Mouse (Mus musculus) kidney, embryonic 15.5 days (tissue): ENCODE results near the gene Emc9. TPM values are rescaled to one million over a fixed set of nuclear protein-coding genes. Genes with fewer than 3 reads are reported as not detected.

Experiments used
- ATAC-seq: fragments of 200-750 bp; cut with Nextera tagmentation; replicated peaks from 2 replicates; pipeline ENCODE4 v1.8.0; 2017; ENCODE audit warnings: moderate TSS enrichment; ENCODE audit not compliant: low FRiP score
- H3K27ac ChIP-seq: fragments of 300-500 bp; sonication (generic); 2 replicates; pipeline ENCODE4 v1.5.1; 2015; ENCODE audit warnings: mild to moderate bottlenecking, inconsistent platforms
- H3K27me3 ChIP-seq: fragments of 300-500 bp; sonication (generic); 2 replicates; pipeline ENCODE4 v1.6.1; 2015; ENCODE audit warnings: inconsistent platforms
- H3K36me3 ChIP-seq: fragments of 300-500 bp; sonication (generic); 2 replicates; pipeline ENCODE4 v1.6.1; 2015; ENCODE audit warnings: inconsistent platforms
- H3K4me1 ChIP-seq: fragments of 300-500 bp; sonication (generic); 2 replicates; pipeline ENCODE4 v1.6.1; 2015; ENCODE audit warnings: inconsistent platforms
- H3K4me2 ChIP-seq: fragments of 300-500 bp; sonication (generic); 2 replicates; pipeline ENCODE4 v1.6.1; 2015; ENCODE audit warnings: moderate library complexity, mild to moderate bottlenecking, inconsistent platforms
- H3K4me3 ChIP-seq: fragments of 300-500 bp; sonication (generic); replicated peaks from 2 replicates; pipeline ENCODE4 v1.5.1; 2015; ENCODE audit warnings: mild to moderate bottlenecking, inconsistent platforms
- H3K9ac ChIP-seq: fragments of 300-500 bp; sonication (generic); 2 replicates; pipeline ENCODE4 v1.6.1; 2015; ENCODE audit warnings: mild to moderate bottlenecking, inconsistent platforms
- H3K9me3 ChIP-seq: fragments of 300-500 bp; sonication (generic); replicated peaks from 2 replicates; pipeline ENCODE4 v1.6.1; 2016; ENCODE audit warnings: inconsistent platforms
- WGBS: fragments of 180-500 bp; shearing (Covaris S2); methylation state at CpG from one replicate; pipeline ENCODE4 v1.1.7; 2015; ENCODE audit warnings: mixed read lengths; 5-methylcytosine and 5-hydroxymethylcytosine counted together
- polyA plus RNA-seq: library from polyadenylated mRNA; unstranded; fragments of >200 nt; fragmentation: Nextera tagmentation; extraction: Ambion mirVana; gene quantifications from 2 replicates; pipeline ENCODE4 v1.2.1, GENCODE M21; 2015

The Emc9 gene
- polyA plus RNA-seq: 6.8 and 7.4 TPM in 2 replicates

DNA sequence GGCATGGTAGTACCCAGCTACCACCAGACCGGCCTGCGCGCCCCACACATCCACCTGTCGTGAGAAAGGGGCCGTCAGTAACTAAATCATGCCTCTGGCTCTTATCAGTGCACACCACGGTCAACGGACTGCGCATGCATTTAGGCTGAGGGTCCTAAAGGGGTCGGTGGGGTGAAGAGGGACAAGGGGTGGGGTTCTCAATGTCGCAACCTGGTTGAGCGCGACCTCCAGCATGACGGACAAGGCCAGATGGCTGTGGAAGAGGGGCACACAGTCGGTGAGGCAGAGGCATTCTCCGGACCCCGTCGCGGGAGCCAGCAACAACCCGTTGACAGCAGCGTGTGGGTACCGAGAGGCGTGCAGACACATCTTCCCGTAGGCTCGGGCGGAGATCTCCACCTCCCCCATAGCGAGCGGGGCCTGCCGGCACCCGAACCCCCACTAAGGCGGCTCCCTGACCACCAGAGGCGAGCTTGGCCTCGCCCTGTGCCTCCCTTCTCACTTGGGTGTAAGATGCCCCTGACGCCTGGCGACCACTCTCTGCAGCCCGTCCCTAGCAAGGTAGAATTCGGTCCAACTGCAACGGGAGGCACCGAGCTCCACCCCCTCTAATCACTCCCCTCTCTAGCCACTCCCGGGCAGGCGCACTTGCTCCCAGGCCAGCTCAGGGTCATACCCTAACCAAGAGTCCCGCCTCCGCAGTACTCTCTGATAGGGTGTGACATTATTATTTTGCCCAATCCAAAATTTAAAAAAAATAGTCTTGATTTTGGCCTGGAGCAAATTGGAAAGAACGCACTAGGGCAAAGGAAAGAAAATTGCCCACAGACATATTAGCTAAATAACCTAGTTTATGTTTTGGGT is at the start of gene Emc9:
Emc9 (minus strand) TSS at position 601 of the 864 bp plus-strand sequence.
- H3K9ac ChIP-seq: peak within 1 kb of the TSS; percentile 40
- peak within 1 kb of the TSS; percentile 93 for H3K4me2 ChIP-seq
- WGBS: 3% methylated on average over 43 of the region's 43 CpGs
- no peak within 1 kb of the TSS for H3K27ac ChIP-seq
- H3K9me3 ChIP-seq: no peaks in the 10 kb centered on the region
- H3K4me3 ChIP-seq: peak within 1 kb of the TSS; percentile 58
- peaks cover 44% of the 10 kb centered on the region for H3K36me3 ChIP-seq
- peaks cover 19% of the 10 kb centered on the region for H3K4me1 ChIP-seq
- no peaks in the 10 kb centered on the region for H3K27me3 ChIP-seq
- peak; percentile 88 for ATAC-seq

- H3K4me1 ChIP-seq: peaks cover 4% of the 10 kb centered on the region
- peaks cover 99% of the 10 kb centered on the region for H3K36me3 ChIP-seq
- no peaks in the 10 kb centered on the region for H3K27me3 ChIP-seq
- no peak overlapping the region for H3K9ac ChIP-seq
- H3K4me3 ChIP-seq: no peak overlapping the region
- no peak overlapping the region for H3K4me2 ChIP-seq
- no peak for ATAC-seq
- H3K27ac ChIP-seq: no peak overlapping the region
- 60% methylated on average over 5 of the region's 5 CpGs for WGBS
- no peaks in the 10 kb centered on the region for H3K9me3 ChIP-seq
These were observed 44.2 kb upstream of the Emc9 start for GRCm38 (mm10) chr14:55629312-55629711.

DNA sequence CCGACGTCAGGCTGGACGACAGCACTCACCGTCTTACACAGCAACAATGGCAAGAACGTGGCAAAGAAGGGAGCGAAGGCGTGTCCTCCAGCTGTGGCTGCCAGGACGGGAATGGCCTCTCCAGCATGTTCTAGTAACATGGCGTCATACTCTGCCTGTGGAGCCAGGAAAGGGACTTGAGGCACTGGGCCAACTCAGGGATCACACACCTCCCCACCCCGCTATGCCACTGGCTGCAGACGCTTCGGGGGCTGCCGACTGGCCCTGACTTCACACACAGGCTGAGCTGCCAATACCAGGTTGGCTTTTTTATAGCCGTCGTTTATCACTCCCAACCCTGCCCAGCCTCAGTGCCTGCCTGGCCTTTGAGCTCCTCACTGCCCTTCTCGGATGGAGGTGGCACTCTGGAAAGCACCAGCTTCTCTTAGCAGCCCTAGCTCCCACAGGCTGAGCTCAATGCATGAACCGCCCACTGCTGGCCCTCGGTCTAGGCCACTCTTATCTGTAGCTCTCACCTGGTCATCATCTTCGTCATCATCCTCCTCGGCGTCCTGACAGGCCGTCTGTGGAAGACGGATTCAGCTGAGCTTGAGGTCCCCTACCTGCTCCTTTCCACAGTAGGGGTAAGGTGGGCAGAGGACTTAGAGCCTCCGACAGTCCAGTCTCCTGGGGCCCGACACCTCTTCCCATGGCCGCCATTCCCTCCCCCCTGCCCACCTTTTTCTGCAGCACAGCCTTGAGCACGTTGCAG is 43.1 kb upstream of the Emc9 start:
- Histone ChIP-seq H3K36me3 (peaks cover 100% of the 10 kb centered on the region), H3K4me1 (no peaks in the 10 kb centered on the region), H3K27ac (no peak overlapping the region), H3K4me2 (no peak overlapping the region), H3K4me3 (no peak overlapping the region), H3K27me3 (no peaks in the 10 kb centered on the region), H3K9me3 (no peaks in the 10 kb centered on the region), H3K9ac (no peak overlapping the region)
- 76% methylated on average over 27 of the region's 27 CpGs for WGBS
- ATAC-seq: no peak

GRCm38 (mm10) chr14:55618486-55619195 is 33.5 kb upstream of the Emc9 start:
- no peaks in the 10 kb centered on the region for H3K27me3 ChIP-seq
- ATAC-seq: peak; percentile 49; the same call in 1 of the 2 replicates
- H3K4me2 ChIP-seq: peak overlapping the region; percentile 61
- H3K27ac ChIP-seq: peak overlapping the region; percentile 45; the same call in 1 of the 2 replicates
- H3K9me3 ChIP-seq: no peaks in the 10 kb centered on the region
- peaks cover 12% of the 10 kb centered on the region for H3K4me1 ChIP-seq
- 41% methylated on average over 22 of the region's 22 CpGs for WGBS
- H3K36me3 ChIP-seq: peaks cover 14% of the 10 kb centered on the region; the same call in 1 of the 2 replicates
- H3K4me3 ChIP-seq: peak overlapping the region; percentile 43
- peak overlapping the region; percentile 24; the same call in 1 of the 2 replicates for H3K9ac ChIP-seq

GRCm38 (mm10) chr14:55617822-55618221 is 32.7 kb upstream of the Emc9 start, which contains the start of gene Rec8:
Gene Rec8, plus strand, starts transcription at chr14:55618037.
- WGBS: 22% methylated on average over 21 of the region's 21 CpGs
- Histone ChIP-seq H3K4me2 (peak within 1 kb of the TSS; percentile 61), H3K27me3 (no peaks in the 10 kb centered on the region), H3K4me3 (peak within 1 kb of the TSS; percentile 43), H3K9ac (peak within 1 kb of the TSS; percentile 24; the same call in 1 of the 2 replicates), H3K27ac (peak within 1 kb of the TSS; percentile 45; the same call in 1 of the 2 replicates), H3K4me1 (peaks cover 12% of the 10 kb centered on the region), H3K9me3 (no peaks in the 10 kb centered on the region), H3K36me3 (peaks cover 6% of the 10 kb centered on the region; the same call in 1 of the 2 replicates)
- ATAC-seq: peak; percentile 88

- Histone ChIP-seq H3K9ac (no peak overlapping the region), H3K4me2 (no peak overlapping the region), H3K4me3 (no peak overlapping the region), H3K4me1 (peaks cover 12% of the 10 kb centered on the region), H3K27ac (0 out of 2 replicates have a peak overlapping the region, but pooled peaks have one; percentile 41), H3K36me3 (no peaks in the 10 kb centered on the region), H3K27me3 (no peaks in the 10 kb centered on the region), H3K9me3 (no peaks in the 10 kb centered on the region)
- ATAC-seq: no peak
- WGBS: 75% methylated on average over 2 of the region's 2 CpGs
These were observed 31.7 kb upstream of the Emc9 start for GRCm38 (mm10) chr14:55616844-55617243.

GRCm38 (mm10) chr14:55615876-55616275 is 30.8 kb upstream of the Emc9 start:
- Histone ChIP-seq H3K4me1 (peaks cover 12% of the 10 kb centered on the region), H3K27me3 (no peaks in the 10 kb centered on the region), H3K4me2 (no peak overlapping the region), H3K36me3 (0 out of 2 replicates have a peak, but pooled peaks cover under 1% of the 10 kb centered on the region), H3K27ac (no peak overlapping the region), H3K9me3 (no peaks in the 10 kb centered on the region), H3K9ac (no peak overlapping the region), H3K4me3 (no peak overlapping the region)
- ATAC-seq: no peak
- WGBS: 44% methylated on average over 2 of the region's 2 CpGs

DNA sequence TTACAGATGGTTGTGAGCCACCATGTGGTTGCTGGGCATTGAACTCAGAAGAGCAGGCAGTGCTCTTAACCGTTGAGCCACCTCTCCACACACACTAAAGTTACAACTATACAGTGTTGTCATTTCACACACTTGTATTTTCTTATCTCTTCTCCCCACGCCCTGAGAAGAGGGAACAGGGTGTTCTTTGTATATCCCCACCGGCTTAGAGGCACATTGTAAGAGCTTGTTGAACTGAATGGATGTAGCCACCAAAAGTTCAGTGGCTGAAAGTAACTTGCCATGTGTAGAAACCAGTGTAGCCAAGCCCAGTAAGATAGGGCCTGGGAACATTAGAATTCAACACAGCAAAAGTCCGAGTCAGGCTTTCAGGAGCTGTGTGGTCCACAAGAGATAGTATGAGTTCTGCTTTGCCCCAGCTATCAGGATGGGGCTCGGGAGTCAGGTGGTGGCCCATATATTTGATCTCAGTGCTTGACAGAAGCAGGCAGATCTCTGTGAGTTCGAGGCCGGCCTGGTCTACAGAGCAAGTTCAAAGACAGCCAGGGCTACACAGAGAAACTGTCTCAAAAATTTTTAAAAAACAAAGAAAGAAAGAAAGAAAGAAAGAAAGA is 29.6 kb upstream of the Emc9 start:
- H3K4me3 ChIP-seq: no peak overlapping the region
- H3K4me1 ChIP-seq: peaks cover 12% of the 10 kb centered on the region
- H3K36me3 ChIP-seq: peaks cover 9% of the 10 kb centered on the region
- no peak overlapping the region for H3K4me2 ChIP-seq
- H3K27ac ChIP-seq: no peak overlapping the region
- no peaks in the 10 kb centered on the region for H3K27me3 ChIP-seq
- no peaks in the 10 kb centered on the region for H3K9me3 ChIP-seq
- ATAC-seq: no peak
- WGBS: 83% methylated on average over 7 of the region's 7 CpGs
- no peak overlapping the region for H3K9ac ChIP-seq

DNA sequence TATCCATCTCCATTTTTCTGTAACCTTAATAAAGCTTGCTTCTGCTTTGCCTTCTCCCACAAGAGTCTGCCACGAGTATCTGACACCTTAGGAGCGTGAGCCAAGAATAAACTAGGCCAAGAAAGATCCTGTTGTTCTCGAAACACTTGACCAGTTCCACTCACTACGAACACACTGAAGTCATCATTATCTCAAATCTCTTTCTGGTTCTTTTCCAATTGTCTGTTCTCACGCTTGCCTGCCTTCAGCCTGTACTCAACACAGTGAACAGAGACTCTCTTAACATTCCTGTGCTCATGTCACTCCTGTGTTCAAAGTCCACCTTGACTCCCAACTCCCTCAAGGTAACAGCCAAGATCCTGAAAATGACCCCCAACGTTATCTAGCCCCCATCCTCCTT is 28.2 kb upstream of the Emc9 start:
- Histone ChIP-seq H3K36me3 (peaks cover 22% of the 10 kb centered on the region), H3K9ac (no peak overlapping the region), H3K4me1 (peaks cover 6% of the 10 kb centered on the region; the same call in 1 of the 2 replicates), H3K27me3 (no peaks in the 10 kb centered on the region), H3K27ac (no peak overlapping the region), H3K4me2 (no peak overlapping the region), H3K9me3 (no peaks in the 10 kb centered on the region), H3K4me3 (no peak overlapping the region)
- WGBS: 59% methylated on average over 6 of the region's 6 CpGs
- ATAC-seq: no peak

- 96% methylated on average over 6 of the region's 6 CpGs for WGBS
- Histone ChIP-seq H3K27ac (no peak overlapping the region), H3K9me3 (no peaks in the 10 kb centered on the region), H3K4me2 (no peak overlapping the region), H3K4me3 (no peak overlapping the region), H3K4me1 (peaks cover 16% of the 10 kb centered on the region), H3K27me3 (no peaks in the 10 kb centered on the region), H3K9ac (no peak overlapping the region), H3K36me3 (peaks cover 54% of the 10 kb centered on the region)
- no peak for ATAC-seq
These were observed 23.2 kb upstream of the Emc9 start for GRCm38 (mm10) chr14:55608339-55608738.

DNA sequence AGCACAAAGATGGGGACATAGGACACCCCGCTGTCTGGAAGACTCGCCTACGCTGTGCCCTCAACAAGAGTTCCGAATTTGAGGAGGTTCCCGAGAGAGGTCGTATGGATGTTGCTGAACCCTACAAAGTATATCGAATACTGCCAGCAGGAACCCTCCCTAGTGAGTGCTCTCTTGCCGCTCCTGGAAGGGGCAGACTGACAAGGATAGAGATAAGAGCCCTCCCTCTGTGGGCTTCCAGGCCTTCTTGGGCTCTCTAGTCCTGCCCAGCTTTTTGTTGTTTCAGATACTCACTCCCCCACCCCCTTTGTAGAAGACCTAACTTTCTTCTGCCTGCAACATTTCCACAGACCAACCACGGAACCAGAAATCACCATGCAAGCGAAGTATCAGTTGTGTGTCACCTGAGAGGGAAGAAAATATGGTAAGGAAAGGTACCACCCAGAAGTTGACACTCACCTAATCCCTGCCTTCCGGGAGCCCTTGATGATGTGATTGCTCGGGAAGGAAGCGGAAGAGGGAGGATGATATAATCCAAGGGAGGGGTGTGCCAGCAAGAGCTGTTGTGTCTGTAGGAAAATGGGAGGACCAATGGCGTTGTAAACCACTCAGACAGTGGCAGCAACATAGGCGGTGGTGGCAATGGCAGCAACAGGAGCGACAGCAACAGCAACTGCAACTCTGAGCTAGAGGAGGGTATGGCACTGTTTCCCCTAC is 20.8 kb upstream of the Emc9 start:
- Histone ChIP-seq H3K9ac (no peak overlapping the region), H3K27me3 (no peaks in the 10 kb centered on the region), H3K36me3 (peaks cover 78% of the 10 kb centered on the region), H3K4me3 (no peak overlapping the region), H3K27ac (no peak overlapping the region), H3K9me3 (no peaks in the 10 kb centered on the region), H3K4me1 (peaks cover 21% of the 10 kb centered on the region), H3K4me2 (no peak overlapping the region)
- ATAC-seq: no peak
- 91% methylated on average over 16 of the region's 16 CpGs for WGBS
